Mouse (Mus musculus) left cerebral cortex, adult 8-10 months (tissue): ENCODE data around the gene Vmn2r112. TPM values are rescaled to one million over a fixed set of nuclear protein-coding genes. Genes with fewer than 3 reads are reported as not detected.
"Not testable (repeated sequence)": the region's sequence is repeated elsewhere in the genome, so short reads cannot be mapped to it uniquely, and the experiment has no call there.

Source experiments
- DNase-seq, 2 experiments: peaks; one replicate each; pipeline ENCODE4 v3.0.0; 2022; ENCODE audit warnings: low spot score in 2 of 2
- total RNA-seq, 4 experiments: library from RNA; stranded (reverse); gene quantifications; 2 replicates each; pipeline ENCODE4 v1.2.4; 2022

The Vmn2r112 gene
- not detected for total RNA-seq

DNA sequence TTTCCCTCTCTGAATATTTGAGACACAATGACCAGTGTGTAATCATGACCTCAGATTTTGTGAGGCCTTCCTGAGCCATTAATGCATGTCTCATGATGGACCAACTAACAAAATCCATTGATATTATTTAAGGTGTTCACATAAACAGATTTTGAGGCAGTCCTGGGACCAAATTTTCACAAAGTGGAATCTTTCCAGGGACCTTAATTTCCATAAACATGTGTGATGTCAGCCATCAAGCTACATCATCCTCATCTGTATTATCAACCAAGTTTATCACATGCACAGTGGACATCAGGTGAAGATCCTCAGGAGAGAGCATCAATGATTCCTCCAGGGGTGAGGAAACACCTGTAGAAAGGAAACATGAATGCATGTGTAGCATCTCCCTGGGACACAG, at the start of gene Vmn2r112:
Gene Vmn2r112 (plus strand): TSS at position 301 of the 400 bp plus-strand sequence.
- not testable (repeated sequence) for DNase-seq

DNA sequence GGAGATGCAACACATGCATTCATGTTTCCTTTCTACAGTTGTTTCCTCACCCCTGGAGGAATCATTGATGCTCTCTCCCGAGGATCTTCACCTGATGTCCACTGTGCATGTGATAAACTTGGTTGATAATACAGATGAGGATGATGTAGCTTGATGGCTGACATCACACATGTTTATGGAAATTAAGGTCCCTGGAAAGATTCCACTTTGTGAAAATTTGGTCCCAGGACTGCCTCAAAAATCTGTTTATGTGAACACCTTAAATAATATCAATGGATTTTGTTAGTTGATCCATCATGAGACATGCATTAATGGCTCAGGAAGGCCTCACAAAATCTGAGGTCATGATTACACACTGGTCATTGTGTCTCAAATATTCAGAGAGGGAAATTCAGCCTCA, 27.4 kb upstream of the Vmn2r112 start, which contains the start of gene Vmn2r111:
Gene Vmn2r111 (minus strand): TSS at position 101 of the 400 bp plus-strand sequence.
- not testable (repeated sequence) for DNase-seq

GRCm38 (mm10) chr17:22630646-22631045, 29.9 kb downstream of the Vmn2r112 start:
- no peak for DNase-seq

Other genes with a start within 250 kb of the Vmn2r112 start
- gene Zfp944, start 239.6 kb upstream of the Vmn2r112 start, total RNA-seq: 10 to 100 TPM in 1 of 4 experiments, 1 to 10 TPM in 3; 8.2 to 10.4 (median 8.9) TPM
- 10 to 100 TPM in 2 of 4 experiments, 1 to 10 TPM in 2; 9.0 to 10.8 (median 10.0) TPM for gene Zfp758, start 239.5 kb upstream of the Vmn2r112 start, total RNA-seq
- gene Zfp946, start 176.7 kb upstream of the Vmn2r112 start, total RNA-seq: 10 to 100 TPM; 11.6 to 15.9 (median 13.1) TPM
- not detected for gene Vmn2r111, start 27.5 kb upstream of the Vmn2r112 start, total RNA-seq